Mouse (Mus musculus) frontal cortex, postnatal 14 days (tissue): ENCODE results near the gene Dhdds.

Experiments used
- DNase-seq, 2 experiments: peaks; one replicate each; pipeline ENCODE4 v3.0.0; 2022; ENCODE audit warnings: low spot score in 2 of 2

Gene Dhdds

DNA sequence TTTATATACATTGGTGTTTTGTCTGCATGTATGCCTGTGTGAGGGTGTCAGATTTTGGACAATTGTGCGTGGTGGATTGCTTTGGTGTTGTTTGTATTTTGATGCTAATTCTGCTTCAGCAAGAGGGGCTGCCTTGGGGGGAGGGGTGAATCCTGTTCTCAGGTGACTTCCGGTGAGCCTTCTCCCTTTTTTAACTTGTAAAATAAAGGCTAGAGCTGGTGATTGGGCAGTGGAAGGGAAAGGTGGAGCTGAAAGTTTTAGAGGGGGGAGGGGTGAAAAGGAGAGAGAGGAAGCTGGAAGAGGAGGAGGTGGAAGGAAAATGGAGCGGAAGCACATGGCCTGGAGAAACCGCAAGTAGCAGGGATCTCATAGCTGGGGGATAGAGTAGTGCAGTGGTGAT is 44.4 kb downstream of the Dhdds start:
- DNase-seq: no peak

GRCm38 (mm10) chr4:133946736-133947135 is 54.0 kb downstream of the Dhdds start:
- no peak for DNase-seq

- no peak for DNase-seq
Measured at GRCm38 (mm10) chr4:133943791-133944190, 56.9 kb downstream of the Dhdds start.

DNA sequence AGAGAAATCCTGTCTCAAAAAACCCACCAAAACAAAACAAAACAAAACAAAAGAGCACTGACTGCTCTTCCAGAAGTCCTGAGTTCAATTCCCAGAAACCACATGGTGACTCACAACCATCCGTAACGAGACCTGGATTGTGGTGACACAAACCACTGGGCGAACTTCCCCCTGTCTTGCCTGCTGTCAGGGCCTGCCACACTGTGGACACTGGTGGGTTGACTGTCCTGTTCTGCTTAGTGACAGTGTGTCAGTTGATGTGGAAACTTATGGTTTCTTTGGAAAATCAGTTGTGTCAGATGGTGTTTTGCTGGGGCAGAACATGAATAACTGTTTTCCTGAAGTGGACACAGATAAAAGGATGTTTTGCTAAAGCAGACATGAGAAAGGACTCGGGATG is 58.0 kb downstream of the Dhdds start:
- no peak for DNase-seq

GRCm38 (mm10) chr4:133941576-133941975 is 59.1 kb downstream of the Dhdds start:
- DNase-seq: no peak

GRCm38 (mm10) chr4:133940386-133941260 is 60.1 kb downstream of the Dhdds start:
- no peak for DNase-seq

DNA sequence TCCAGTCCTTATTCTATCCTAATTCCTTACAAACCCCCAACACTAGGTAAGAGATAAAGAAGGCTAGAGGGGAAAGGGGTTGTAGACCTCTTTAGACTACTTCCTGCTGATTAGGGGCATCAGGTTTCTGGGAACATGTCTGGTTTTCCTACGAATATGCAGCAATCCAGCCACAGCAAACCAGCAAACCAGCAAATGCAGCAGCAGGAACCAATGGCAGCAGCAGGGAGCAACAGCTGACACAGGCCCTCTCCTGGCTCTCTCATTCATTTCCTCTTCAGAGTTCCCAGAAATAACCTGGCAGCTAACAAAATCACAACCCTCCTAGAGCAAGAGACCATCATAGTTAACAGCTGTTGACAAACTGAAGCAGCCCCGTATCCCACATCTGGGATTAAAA is 62.6 kb downstream of the Dhdds start:
- DNase-seq: no peak

GRCm38 (mm10) chr4:133931785-133932184 is 68.9 kb downstream of the Dhdds start:
- DNase-seq: no peak

DNA sequence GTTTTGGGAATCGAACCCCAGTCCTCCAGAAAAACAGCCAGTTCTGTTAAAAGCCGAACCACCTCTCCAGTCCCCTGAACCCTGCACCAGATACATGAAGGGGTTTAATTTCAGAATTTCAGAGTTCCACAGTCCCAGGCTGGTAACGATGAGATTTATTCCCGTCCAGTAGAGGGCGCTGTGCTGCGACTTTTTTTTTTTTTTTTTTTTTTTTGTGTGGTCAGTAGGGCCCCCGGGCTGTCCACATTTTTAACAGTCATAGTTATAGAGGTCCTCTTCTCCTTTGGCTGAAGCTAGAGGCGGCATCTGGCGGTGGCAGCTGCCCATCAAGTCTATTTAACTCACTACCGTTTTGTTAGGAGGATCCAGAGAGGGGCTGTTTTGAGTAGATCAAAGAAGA is 69.4 kb downstream of the Dhdds start:
- no peak for DNase-seq

DNA sequence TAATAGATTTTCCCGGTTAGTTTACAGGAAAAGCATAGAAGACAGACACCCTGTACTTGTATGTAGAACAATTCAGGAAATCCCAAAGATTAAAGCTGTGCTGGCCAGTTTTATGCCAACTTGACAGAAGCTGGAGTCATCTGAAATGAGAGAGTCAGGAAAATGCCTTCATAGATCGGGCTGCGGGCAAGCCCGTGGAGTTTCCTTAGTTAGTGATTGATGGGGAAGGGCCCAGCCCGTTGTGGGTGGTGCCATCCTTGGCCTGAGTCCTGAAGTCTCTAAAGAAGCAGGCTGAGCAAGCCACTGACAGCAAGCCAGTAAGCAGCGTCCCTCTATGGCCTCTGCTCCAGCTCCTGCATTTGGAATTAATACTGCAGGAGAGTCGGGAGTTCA is 71.4 kb downstream of the Dhdds start:
- no peak for DNase-seq

DNA sequence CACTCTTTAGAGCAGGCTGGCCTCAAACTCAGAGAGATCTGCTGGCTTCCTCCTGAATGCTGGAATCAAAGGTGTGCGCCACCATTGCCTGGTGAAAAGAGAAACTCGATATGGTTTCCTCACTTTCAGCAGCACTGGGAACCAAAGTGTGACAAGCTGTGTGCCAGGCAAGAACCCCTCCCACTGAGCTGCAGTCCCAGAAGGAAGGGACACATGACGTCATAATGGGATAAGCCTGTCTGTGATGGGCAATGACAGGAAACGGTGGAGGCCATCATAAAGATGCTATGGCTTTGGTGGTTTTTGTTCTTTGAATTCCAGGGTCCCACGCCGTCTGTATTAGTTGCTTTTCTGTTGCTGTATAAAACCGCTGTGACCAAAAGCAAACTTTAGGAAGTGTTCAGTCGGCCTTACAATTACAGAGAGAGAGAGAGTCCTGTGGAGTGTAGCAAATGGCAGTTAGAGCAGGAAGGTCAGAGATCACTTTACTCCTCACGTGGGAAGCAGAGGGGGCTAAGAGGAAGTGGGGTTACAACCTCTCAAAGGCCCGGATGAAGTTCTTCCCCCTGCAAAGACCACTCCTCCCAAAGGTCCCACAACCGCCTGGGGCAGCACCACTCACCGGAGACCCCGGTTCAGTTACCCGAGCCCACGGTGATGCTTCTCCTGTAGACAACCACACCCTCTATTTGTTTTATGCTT is 72.0 kb downstream of the Dhdds start:
- DNase-seq: no peak

GRCm38 (mm10) chr4:133925204-133925603 is 75.5 kb downstream of the Dhdds start:
- no peak for DNase-seq

DNA sequence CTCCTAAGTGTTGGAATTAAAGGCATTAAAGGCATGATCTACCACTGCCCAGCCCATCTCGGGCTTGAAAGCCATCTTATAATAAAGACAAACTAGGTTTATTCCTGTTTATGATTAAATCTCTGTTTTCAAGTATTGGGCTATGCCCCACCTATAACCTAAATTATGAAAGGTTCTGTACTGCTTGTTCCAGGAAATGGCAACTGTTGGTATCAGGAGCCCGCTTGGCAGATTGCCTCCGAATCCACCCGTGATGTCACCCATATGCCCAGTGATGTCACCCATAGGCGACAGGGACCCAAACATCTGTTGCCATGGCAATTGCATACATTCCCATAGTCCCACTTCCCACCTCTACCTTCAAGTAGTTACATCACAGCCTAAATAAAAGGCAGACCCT is 77.0 kb downstream of the Dhdds start:
- DNase-seq: no peak
